In the genomic region with DNA sequence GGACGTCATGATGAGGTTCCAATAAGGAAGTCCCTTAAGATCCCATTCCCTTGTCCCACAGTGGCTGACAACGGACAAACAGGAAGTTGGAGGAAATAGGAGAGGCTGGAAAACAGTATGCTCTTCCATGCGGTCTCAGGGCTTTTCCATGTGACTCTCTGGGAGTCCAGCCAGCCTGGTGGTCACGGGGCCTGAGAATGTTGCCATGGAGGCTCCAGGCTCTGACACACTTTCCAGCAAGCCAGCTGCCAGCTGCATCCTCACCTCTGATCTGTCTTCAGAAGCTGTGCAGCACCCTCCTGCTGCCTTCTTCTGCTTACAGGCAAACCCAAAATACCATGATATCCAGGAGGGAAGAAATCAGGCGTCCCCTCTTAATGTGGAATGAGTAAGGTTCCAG, we compare ENCODE assay signal across 7 mouse cellular contexts.
DNase-seq lines count a peak whose midpoint lies in the region; ATAC-seq and TF ChIP-seq lines count a peak whose summit lies in the region.

No protein-coding gene starts in this region.

- intact Hi-C loops in heart, postnatal 36 days (cut with DNase I): no loop called here
- intact Hi-C loops in left cerebral cortex, adult 2 months (cut with DNase I): no loop called here

- no peak for TF ChIP-seq CTCF in left cerebral cortex, adult 2 months (IDR thresholded peaks at IDR 0.05)

- H3K27ac ChIP-seq in left cerebral cortex, adult 2 months: no peak overlapping the region; the same call in 1 of the 2 replicates

- ATAC-seq in megakaryocyte progenitor cell, adult 5-6 weeks (replicated peaks; ENCODE audit: poor library complexity): no peak

- peak; percentile 4 for DNase-seq in urinary bladder, postnatal 25 days (ENCODE audit: low spot score)
- no peak for DNase-seq in urinary bladder, postnatal 4 days (ENCODE audit: low spot score in 2 of 2)
- DNase-seq in cerebellum, postnatal 25 days: peak; percentile 63 to 76
- peak; percentile 54 to 61 for DNase-seq in heart, postnatal 36 days
- DNase-seq in left cerebral cortex, adult 2 months (ENCODE audit: extremely low spot score in 1 of 2, low spot score in 2 of 2): peak; percentile 69 to 72
- DNase-seq in right cerebral cortex, adult 18-20 months: peak; percentile 80

- peak overlapping the region; percentile 4; the same call in 1 of the 2 replicates for H3K4me3 ChIP-seq in left cerebral cortex, adult 2 months

Comparison
In these comparisons a context has a peak if more than half of its experiments do, and no peak if none do; other contexts are left out.
1. DNase-seq: peak in urinary bladder, postnatal 25 days (single experiment), cerebellum, postnatal 25 days (2 of 2), heart, postnatal 36 days (2 of 2), left cerebral cortex, adult 2 months (2 of 2) and right cerebral cortex, adult 18-20 months (single experiment); none in urinary bladder, postnatal 4 days (0 of 2).